Mouse (Mus musculus) heart, embryonic 15.5 days (tissue): ENCODE measurements around the gene Arl13a. TPM values are rescaled to one million over a fixed set of nuclear protein-coding genes. Genes with fewer than 3 reads are reported as not detected.
"Not testable (repeated sequence)": the region's sequence is repeated elsewhere in the genome, so short reads cannot be mapped to it uniquely, and the experiment has no call there.

ENCODE experiments used
- ATAC-seq: fragments of 200-750 bp; cut with Nextera tagmentation; replicated peaks from 2 replicates; pipeline ENCODE4 v1.8.0; 2017; ENCODE audit warnings: low read depth, moderate TSS enrichment; ENCODE audit not compliant: insufficient number of reproducible peaks, insufficient read depth, low FRiP score
- H3K27ac ChIP-seq: fragments of 300-500 bp; sonication (generic); 2 replicates; pipeline ENCODE4 v1.5.1; 2015; ENCODE audit warnings: mild to moderate bottlenecking, inconsistent platforms
- H3K27me3 ChIP-seq: fragments of 300-500 bp; sonication (generic); 2 replicates; pipeline ENCODE4 v1.6.1; 2015; ENCODE audit warnings: inconsistent platforms
- H3K36me3 ChIP-seq: fragments of 300-500 bp; sonication (generic); 2 replicates; pipeline ENCODE4 v1.6.1; 2015; ENCODE audit warnings: mild to moderate bottlenecking, inconsistent platforms
- H3K4me1 ChIP-seq: fragments of 300-500 bp; sonication (generic); replicated peaks from 2 replicates; pipeline ENCODE4 v1.6.1; 2015; ENCODE audit warnings: inconsistent platforms
- H3K4me2 ChIP-seq: fragments of 300-500 bp; sonication (generic); 2 replicates; pipeline ENCODE4 v1.6.1; 2015; ENCODE audit warnings: inconsistent platforms, mild to moderate bottlenecking, moderate library complexity
- H3K4me3 ChIP-seq: fragments of 300-500 bp; sonication (generic); 2 replicates; pipeline ENCODE4 v1.5.1; 2015; ENCODE audit warnings: mild to moderate bottlenecking, inconsistent platforms
- H3K9ac ChIP-seq: fragments of 300-500 bp; sonication (generic); 2 replicates; pipeline ENCODE4 v1.6.1; 2015; ENCODE audit warnings: mild to moderate bottlenecking, inconsistent platforms
- H3K9me3 ChIP-seq: fragments of 300-500 bp; sonication (generic); replicated peaks from 2 replicates; pipeline ENCODE4 v1.6.1; 2016; ENCODE audit warnings: inconsistent platforms
- WGBS: fragments of 180-500 bp; shearing (Covaris S2); methylation state at CpG from one replicate; pipeline ENCODE4 v1.1.7; 2015; ENCODE audit warnings: mixed read lengths; 5-methylcytosine and 5-hydroxymethylcytosine counted together
- polyA plus RNA-seq: library from polyadenylated mRNA; unstranded; fragments of >200 nt; fragmentation: Nextera tagmentation; extraction: Ambion mirVana; gene quantifications from 2 replicates; pipeline ENCODE4 v1.2.1, GENCODE M21; 2015

The Arl13a gene
- 0.09 TPM in 1 of 2 replicates, not detected in the other for polyA plus RNA-seq

GRCm38 (mm10) chrX:134187201-134187600, at the start of gene Arl13a:
Gene Arl13a (plus strand): TSS chrX:134187501.
- H3K4me3 ChIP-seq, H3K36me3 ChIP-seq, H3K27me3 ChIP-seq, H3K4me2 ChIP-seq, H3K9me3 ChIP-seq, ATAC-seq, H3K27ac ChIP-seq, H3K4me1 ChIP-seq, H3K9ac ChIP-seq: not testable (repeated sequence)
- 89% methylated on average over 9 of the region's 9 CpGs for WGBS

- no peaks in the 10 kb centered on the region for H3K27me3 ChIP-seq
- no peak overlapping the region for H3K4me3 ChIP-seq
- WGBS, result 73% methylated on average over 6 of the region's 6 CpGs
- H3K9ac ChIP-seq, result no peak overlapping the region
- H3K36me3 ChIP-seq, result no peaks in the 10 kb centered on the region
- H3K27ac ChIP-seq, result no peak overlapping the region
- no peaks in the 10 kb centered on the region for H3K4me1 ChIP-seq
- no peak overlapping the region for H3K4me2 ChIP-seq
- ATAC-seq, result no peak
- H3K9me3 ChIP-seq, result no peaks in the 10 kb centered on the region
These were observed 47.3 kb upstream of the Arl13a start for GRCm38 (mm10) chrX:134140024-134140423.

- no peaks in the 10 kb centered on the region for H3K27me3 ChIP-seq
- no peak overlapping the region for H3K4me2 ChIP-seq
- H3K27ac ChIP-seq, result no peak overlapping the region
- H3K9ac ChIP-seq, result no peak overlapping the region
- no peaks in the 10 kb centered on the region for H3K36me3 ChIP-seq
- no peak for ATAC-seq
- H3K4me3 ChIP-seq, result no peak overlapping the region
- 72% methylated on average over 1 of the region's 1 CpGs for WGBS
- no peaks in the 10 kb centered on the region for H3K9me3 ChIP-seq
- H3K4me1 ChIP-seq, result no peaks in the 10 kb centered on the region
These were observed 45.8 kb upstream of the Arl13a start for GRCm38 (mm10) chrX:134141551-134141950.

- Histone ChIP-seq H3K4me3 (no peak overlapping the region), H3K27me3 (no peaks in the 10 kb centered on the region), H3K4me1 (no peaks in the 10 kb centered on the region), H3K27ac (no peak overlapping the region), H3K9me3 (no peaks in the 10 kb centered on the region), H3K4me2 (no peak overlapping the region), H3K36me3 (no peaks in the 10 kb centered on the region), H3K9ac (no peak overlapping the region)
- WGBS, result 58% methylated on average over 4 of the region's 4 CpGs
- ATAC-seq, result no peak
These were observed 45.3 kb upstream of the Arl13a start for GRCm38 (mm10) chrX:134141986-134142385.

GRCm38 (mm10) chrX:134158151-134158550, 29.1 kb upstream of the Arl13a start:
- Histone ChIP-seq H3K4me2 (no peak overlapping the region), H3K9me3 (no peaks in the 10 kb centered on the region), H3K36me3 (no peaks in the 10 kb centered on the region), H3K4me1 (no peaks in the 10 kb centered on the region), H3K4me3 (no peak overlapping the region), H3K9ac (no peak overlapping the region), H3K27ac (no peak overlapping the region), H3K27me3 (no peaks in the 10 kb centered on the region)
- no peak for ATAC-seq
- 36% methylated on average over 7 of the region's 7 CpGs for WGBS

- Histone ChIP-seq H3K9me3 (no peaks in the 10 kb centered on the region), H3K4me1 (no peaks in the 10 kb centered on the region), H3K36me3 (no peaks in the 10 kb centered on the region), H3K9ac (no peak overlapping the region), H3K27ac (no peak overlapping the region), H3K4me2 (no peak overlapping the region), H3K4me3 (no peak overlapping the region), H3K27me3 (no peaks in the 10 kb centered on the region)
- 76% methylated on average over 2 of the region's 2 CpGs for WGBS
- ATAC-seq, result no peak
These were observed 26.9 kb upstream of the Arl13a start for GRCm38 (mm10) chrX:134160442-134160841.

GRCm38 (mm10) chrX:134162043-134162720, 25.1 kb upstream of the Arl13a start, which contains the start of gene Xkrx:
Gene Xkrx (minus strand): TSS chrX:134162076.
- peak within 1 kb of the TSS; percentile 47 for H3K4me2 ChIP-seq
- WGBS, result 29% methylated on average over 16 of the region's 16 CpGs
- peak within 1 kb of the TSS; percentile 11 for H3K4me3 ChIP-seq
- no peak within 1 kb of the TSS for H3K27ac ChIP-seq
- H3K27me3 ChIP-seq, result no peaks in the 10 kb centered on the region
- no peak within 1 kb of the TSS for H3K9ac ChIP-seq
- no peaks in the 10 kb centered on the region for H3K4me1 ChIP-seq
- no peaks in the 10 kb centered on the region for H3K9me3 ChIP-seq
- no peak for ATAC-seq
- H3K36me3 ChIP-seq, result no peaks in the 10 kb centered on the region

GRCm38 (mm10) chrX:134162826-134163225, 24.5 kb upstream of the Arl13a start:
- ATAC-seq, result no peak
- H3K9me3 ChIP-seq, result no peaks in the 10 kb centered on the region
- no peaks in the 10 kb centered on the region for H3K27me3 ChIP-seq
- no peak overlapping the region for H3K27ac ChIP-seq
- H3K4me1 ChIP-seq, result no peaks in the 10 kb centered on the region
- 22% methylated on average over 11 of the region's 11 CpGs for WGBS
- H3K4me2 ChIP-seq, result peak overlapping the region; percentile 47
- H3K4me3 ChIP-seq, result peak overlapping the region; percentile 11
- no peaks in the 10 kb centered on the region for H3K36me3 ChIP-seq
- H3K9ac ChIP-seq, result no peak overlapping the region

GRCm38 (mm10) chrX:134163484-134163883, 23.8 kb upstream of the Arl13a start:
- Histone ChIP-seq H3K9me3 (no peaks in the 10 kb centered on the region), H3K27me3 (no peaks in the 10 kb centered on the region), H3K27ac (no peak overlapping the region), H3K4me2 (no peak overlapping the region), H3K9ac (no peak overlapping the region), H3K36me3 (no peaks in the 10 kb centered on the region), H3K4me3 (no peak overlapping the region), H3K4me1 (no peaks in the 10 kb centered on the region)
- ATAC-seq, result no peak
- 48% methylated on average over 4 of the region's 4 CpGs for WGBS

- no peaks in the 10 kb centered on the region for H3K9me3 ChIP-seq
- H3K27me3 ChIP-seq, result no peaks in the 10 kb centered on the region
- H3K4me3 ChIP-seq, result no peak overlapping the region
- no peak overlapping the region for H3K27ac ChIP-seq
- WGBS, result 89% methylated on average over 1 of the region's 1 CpGs
- no peak overlapping the region for H3K9ac ChIP-seq
- H3K4me1 ChIP-seq, result no peaks in the 10 kb centered on the region
- H3K36me3 ChIP-seq, result no peaks in the 10 kb centered on the region
- H3K4me2 ChIP-seq, result no peak overlapping the region
- no peak for ATAC-seq
These were observed 16.7 kb upstream of the Arl13a start for GRCm38 (mm10) chrX:134170584-134170983.

GRCm38 (mm10) chrX:134174699-134175098, 12.6 kb upstream of the Arl13a start:
- Histone ChIP-seq H3K27ac (no peak overlapping the region), H3K4me3 (no peak overlapping the region), H3K9ac (no peak overlapping the region), H3K4me2 (no peak overlapping the region), H3K9me3 (no peaks in the 10 kb centered on the region), H3K27me3 (no peaks in the 10 kb centered on the region), H3K36me3 (no peaks in the 10 kb centered on the region), H3K4me1 (no peaks in the 10 kb centered on the region)
- WGBS, result 84% methylated on average over 1 of the region's 1 CpGs
- no peak for ATAC-seq

GRCm38 (mm10) chrX:134208491-134208890, 21.2 kb downstream of the Arl13a start:
- Histone ChIP-seq H3K36me3 (no peaks in the 10 kb centered on the region), H3K4me1 (no peaks in the 10 kb centered on the region), H3K9ac (no peak overlapping the region), H3K4me2 (no peak overlapping the region), H3K27me3 (no peaks in the 10 kb centered on the region), H3K4me3 (no peak overlapping the region), H3K9me3 (no peaks in the 10 kb centered on the region), H3K27ac (no peak overlapping the region)
- 79% methylated on average over 2 of the region's 2 CpGs for WGBS
- ATAC-seq, result no peak
